Mouse (Mus musculus): Measurements from ENCODE around the gene Gm26657. TPM values are rescaled to one million over a fixed set of nuclear protein-coding genes. Genes with fewer than 3 reads are reported as not detected.

Gene Gm26657
- polyA plus RNA-seq, 1 experiment from 2014 or later, result not detected

DNA sequence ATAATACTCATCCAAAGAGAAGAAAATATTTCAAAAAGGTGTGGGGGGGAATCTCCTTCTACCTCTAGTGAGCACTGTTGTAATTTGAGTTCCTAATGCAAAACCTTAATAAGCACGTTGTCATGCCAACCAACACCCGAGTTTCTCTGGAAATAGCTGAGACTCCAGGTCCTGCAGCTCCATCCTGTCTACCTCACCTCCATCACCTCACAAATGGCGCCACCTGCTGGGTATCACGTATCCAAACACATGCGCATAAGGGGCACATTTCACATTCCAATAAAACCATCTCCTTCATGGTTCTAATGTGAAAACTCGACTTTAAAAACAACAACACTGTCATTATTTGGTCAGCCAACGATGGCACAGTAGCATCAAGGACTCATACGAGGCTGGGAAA lies 14.0 kb upstream of the Gm26657 start:
- H3K27me3 ChIP-seq, result no peaks in the 10 kb centered on the region
- H3K4me1 ChIP-seq (replicated peaks), result no peaks in the 10 kb centered on the region
- H3K9me3 ChIP-seq, result no peaks in the 10 kb centered on the region
- no peak overlapping the region for H3K4me3 ChIP-seq
- no peak overlapping the region for H3K4me2 ChIP-seq
- no peak for ATAC-seq (ENCODE audit: low FRiP score)
- WGBS, result 59% methylated on average over 8 of the region's 8 CpGs
- H3K27ac ChIP-seq, result no peak overlapping the region
- no peak overlapping the region for H3K9ac ChIP-seq
- no peaks in the 10 kb centered on the region for H3K36me3 ChIP-seq

DNA sequence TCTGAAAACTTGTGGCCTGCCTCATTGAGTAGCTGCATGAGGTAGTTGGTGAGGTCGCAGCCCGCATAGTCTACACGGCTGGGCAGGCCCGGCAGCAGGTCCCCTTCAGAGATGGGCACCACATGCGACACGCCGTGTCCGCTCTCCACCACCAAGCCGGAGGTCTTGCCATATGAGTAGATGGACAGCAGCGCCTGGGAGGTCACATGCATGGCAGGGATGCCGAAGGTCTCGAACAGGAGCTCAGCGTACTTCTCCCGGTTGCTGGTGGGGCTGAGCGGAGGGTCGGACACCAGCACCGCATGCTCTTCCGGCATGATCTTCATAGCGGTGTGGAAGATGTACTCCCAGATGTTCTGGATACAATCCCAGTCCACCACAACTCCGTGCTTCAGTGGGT lies 741 bp downstream of the Gm26657 start:
- H3K4me1 ChIP-seq (replicated peaks), result no peaks in the 10 kb centered on the region
- ATAC-seq (ENCODE audit: low FRiP score), result no peak
- 97% methylated on average over 20 of the region's 20 CpGs for WGBS
- peaks cover 18% of the 10 kb centered on the region for H3K36me3 ChIP-seq
- H3K27me3 ChIP-seq, result no peaks in the 10 kb centered on the region
- H3K27ac ChIP-seq, result no peak overlapping the region
- H3K9me3 ChIP-seq, result no peaks in the 10 kb centered on the region
- no peak overlapping the region for H3K4me3 ChIP-seq
- no peak overlapping the region for H3K4me2 ChIP-seq
- H3K9ac ChIP-seq, result no peak overlapping the region

DNA sequence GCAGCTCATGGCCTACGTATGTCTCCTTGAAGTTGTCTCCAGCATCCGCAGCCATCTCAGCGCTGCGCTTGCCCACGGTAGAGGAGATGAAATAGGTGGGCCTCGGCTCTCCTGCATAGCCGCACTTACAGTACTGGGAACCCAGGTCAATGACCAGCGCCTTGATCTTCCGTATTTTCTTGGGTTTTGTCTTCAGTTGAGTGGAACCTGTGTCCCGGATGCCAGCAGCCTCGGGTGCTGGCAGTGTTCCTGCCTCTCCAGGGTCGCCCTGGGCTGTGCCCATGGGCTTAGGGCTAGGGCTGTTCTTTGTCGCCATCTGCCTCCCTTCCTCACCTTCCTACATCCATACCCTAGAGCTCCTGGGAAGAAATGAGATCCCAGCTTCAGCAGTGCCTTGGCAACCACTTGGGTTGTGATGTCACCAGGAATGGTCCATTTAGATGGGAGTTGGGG lies 1.2 kb downstream of the Gm26657 start, which contains the start of gene Actl7b:
Gene Actl7b, minus strand, starts transcription at position 403 of the 453 bp plus-strand sequence.
- Histone ChIP-seq H3K27me3 (no peaks in the 10 kb centered on the region), H3K4me3 (no peak within 1 kb of the TSS), H3K27ac (no peak within 1 kb of the TSS), H3K9ac (no peak within 1 kb of the TSS), H3K4me2 (no peak within 1 kb of the TSS), H3K4me1 (replicated peaks) (no peaks in the 10 kb centered on the region), H3K36me3 (peaks cover 23% of the 10 kb centered on the region), H3K9me3 (no peaks in the 10 kb centered on the region)
- WGBS, result 95% methylated on average over 13 of the region's 13 CpGs
- ATAC-seq (ENCODE audit: low FRiP score), result no peak

DNA sequence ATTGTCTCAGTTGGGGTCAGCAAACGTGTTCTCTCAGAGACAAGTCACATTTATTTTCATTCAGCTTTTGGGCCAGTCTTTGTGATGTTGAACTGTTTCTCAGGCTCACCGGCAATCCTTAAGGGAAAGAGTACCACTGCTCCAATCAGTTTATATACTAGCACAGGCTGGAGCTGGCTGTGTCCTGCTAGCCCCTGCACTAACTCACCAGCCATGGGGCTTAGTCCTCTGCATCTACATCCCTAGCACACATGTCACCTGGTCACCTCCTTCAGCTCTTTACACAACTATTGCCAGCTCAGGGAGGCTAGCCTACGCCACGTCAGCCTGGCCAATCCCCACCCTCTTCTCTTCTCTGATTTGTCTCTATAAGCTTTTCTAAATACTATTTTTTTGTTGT lies 2.8 kb downstream of the Gm26657 start:
- ATAC-seq (ENCODE audit: low FRiP score), result no peak
- WGBS, result 88% methylated on average over 4 of the region's 4 CpGs

DNA sequence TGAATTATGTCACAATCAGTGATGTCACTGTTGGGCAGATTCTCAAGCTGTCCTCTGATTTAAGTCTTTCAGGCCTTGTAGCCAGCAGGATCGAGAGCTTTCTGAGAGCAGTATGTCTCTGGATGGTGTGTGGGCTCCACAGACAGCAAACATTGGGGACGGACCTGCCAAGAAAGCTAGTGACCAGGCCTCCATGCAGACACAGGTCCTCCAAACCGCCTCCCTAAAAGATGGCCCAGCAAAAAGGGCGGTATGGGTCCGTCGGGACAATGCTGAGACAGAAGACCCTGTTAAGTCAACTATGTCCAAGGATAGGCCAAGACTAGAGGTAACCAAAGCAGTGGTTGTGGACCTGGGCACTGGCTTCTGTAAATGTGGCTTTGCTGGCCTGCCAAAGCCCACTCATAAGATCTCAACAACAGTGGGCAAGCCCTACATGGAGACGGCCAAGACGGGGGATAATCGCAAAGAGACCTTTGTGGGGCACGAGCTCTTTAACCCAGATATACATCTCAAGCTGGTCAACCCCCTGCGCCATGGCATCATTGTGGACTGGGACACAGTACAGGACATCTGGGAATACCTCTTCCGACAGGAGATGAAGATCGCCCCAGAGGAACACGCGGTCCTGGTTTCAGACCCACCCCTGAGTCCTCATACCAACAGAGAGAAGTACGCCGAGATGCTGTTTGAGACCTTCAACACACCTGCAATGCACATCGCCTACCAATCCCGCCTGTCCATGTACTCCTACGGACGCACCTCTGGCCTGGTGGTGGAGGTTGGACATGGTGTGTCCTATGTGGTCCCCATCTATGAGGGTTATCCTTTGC lies 3.7 kb downstream of the Gm26657 start, which contains the start of gene Actl7a:
Gene Actl7a, plus strand, starts transcription at position 51 of the 833 bp plus-strand sequence.
- H3K4me1 ChIP-seq (replicated peaks), result no peaks in the 10 kb centered on the region
- H3K9ac ChIP-seq, result no peak within 1 kb of the TSS
- 95% methylated on average over 21 of the region's 21 CpGs for WGBS
- H3K9me3 ChIP-seq, result no peaks in the 10 kb centered on the region
- no peak for ATAC-seq (ENCODE audit: low FRiP score)
- no peak within 1 kb of the TSS for H3K27ac ChIP-seq
- H3K27me3 ChIP-seq, result no peaks in the 10 kb centered on the region
- peaks cover 46% of the 10 kb centered on the region for H3K36me3 ChIP-seq
- no peak within 1 kb of the TSS for H3K4me2 ChIP-seq
- no peak within 1 kb of the TSS for H3K4me3 ChIP-seq

More for the DNA sequence above, 2.8 kb downstream of the Gm26657 start:
- no peak overlapping the region for H3K4me3 ChIP-seq
- H3K36me3 ChIP-seq, result peaks cover 38% of the 10 kb centered on the region
- H3K9me3 ChIP-seq, result no peaks in the 10 kb centered on the region
- H3K4me2 ChIP-seq, result no peak overlapping the region
- H3K27me3 ChIP-seq, result no peaks in the 10 kb centered on the region
- H3K4me1 ChIP-seq (replicated peaks), result no peaks in the 10 kb centered on the region
- H3K9ac ChIP-seq, result no peak overlapping the region
- no peak overlapping the region for H3K27ac ChIP-seq

DNA sequence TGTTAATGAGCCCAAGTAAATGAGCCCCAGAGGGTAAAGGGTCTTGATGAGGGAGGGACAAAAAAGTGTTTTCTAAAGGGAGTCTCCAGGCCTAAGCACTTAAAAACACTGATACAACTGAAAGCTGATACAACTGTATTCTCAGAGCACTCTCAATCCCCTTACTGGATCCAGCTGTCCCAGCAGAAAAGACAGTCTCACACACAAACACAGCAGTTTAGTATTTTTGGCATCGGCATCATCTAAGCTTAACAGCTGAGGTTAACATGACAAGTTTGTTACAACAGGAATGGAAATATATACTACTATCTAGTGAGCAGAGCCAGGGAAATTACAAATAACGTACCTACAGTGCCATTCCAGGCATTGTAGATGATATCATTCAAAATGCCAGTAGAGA lies 6.5 kb downstream of the Gm26657 start:
- WGBS, result 96% methylated on average over 2 of the region's 2 CpGs
- no peaks in the 10 kb centered on the region for H3K4me1 ChIP-seq (replicated peaks)
- H3K27me3 ChIP-seq, result no peaks in the 10 kb centered on the region
- no peak overlapping the region for H3K27ac ChIP-seq
- no peak overlapping the region for H3K4me3 ChIP-seq
- no peak for ATAC-seq (ENCODE audit: low FRiP score)
- H3K36me3 ChIP-seq, result peaks cover 71% of the 10 kb centered on the region
- H3K9ac ChIP-seq, result no peak overlapping the region
- H3K4me2 ChIP-seq, result no peak overlapping the region
- H3K9me3 ChIP-seq, result no peaks in the 10 kb centered on the region

DNA sequence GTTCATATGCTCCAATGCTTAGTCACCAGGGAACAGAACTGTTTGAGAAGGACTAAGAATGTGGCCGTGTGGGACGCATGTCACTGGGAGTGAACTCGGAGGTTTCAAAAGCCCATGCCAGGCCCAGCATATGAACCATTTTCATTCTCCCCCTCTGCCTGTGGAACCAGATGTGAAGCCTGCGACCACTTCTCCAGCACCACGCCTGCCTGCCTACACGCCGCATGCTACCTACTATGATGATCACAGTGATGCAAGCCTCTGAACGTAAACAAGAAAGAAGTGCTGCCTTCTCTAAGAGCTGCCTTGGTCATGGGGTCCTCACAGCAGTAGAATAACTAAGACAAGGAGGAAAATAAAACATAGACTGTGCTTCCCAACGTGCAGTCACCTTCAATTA lies 7.6 kb downstream of the Gm26657 start:
- no peak for ATAC-seq (ENCODE audit: low FRiP score)
- no peak overlapping the region for H3K27ac ChIP-seq
- H3K4me3 ChIP-seq, result no peak overlapping the region
- H3K36me3 ChIP-seq, result peaks cover 80% of the 10 kb centered on the region
- H3K9me3 ChIP-seq, result no peaks in the 10 kb centered on the region
- 97% methylated on average over 9 of the region's 9 CpGs for WGBS
- no peak overlapping the region for H3K9ac ChIP-seq
- H3K27me3 ChIP-seq, result no peaks in the 10 kb centered on the region
- H3K4me1 ChIP-seq (replicated peaks), result no peaks in the 10 kb centered on the region
- H3K4me2 ChIP-seq, result no peak overlapping the region

DNA sequence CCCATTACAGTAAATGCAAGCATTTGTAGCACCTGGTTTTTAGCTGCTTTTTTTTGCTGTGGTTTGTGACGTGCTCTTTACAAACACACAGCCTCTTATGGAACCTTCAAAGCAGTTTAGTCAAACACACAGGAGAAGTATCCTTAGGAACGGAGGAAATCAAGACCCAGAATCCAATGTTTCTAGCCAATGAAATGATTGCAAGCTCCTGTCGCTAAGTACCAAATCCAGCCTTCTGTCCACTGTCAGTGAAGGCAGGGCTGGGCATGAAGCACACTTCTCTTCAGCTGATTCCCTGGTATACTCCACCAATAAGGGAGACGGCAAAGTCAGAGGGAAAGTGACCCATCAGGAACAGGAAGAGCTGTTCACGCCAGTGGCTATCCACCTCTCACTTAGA lies 16.2 kb downstream of the Gm26657 start:
- no peaks in the 10 kb centered on the region for H3K27me3 ChIP-seq
- H3K9me3 ChIP-seq, result no peaks in the 10 kb centered on the region
- WGBS, result 95% methylated on average over 5 of the region's 5 CpGs
- no peak overlapping the region for H3K4me3 ChIP-seq
- H3K27ac ChIP-seq, result no peak overlapping the region
- H3K4me1 ChIP-seq (replicated peaks), result no peaks in the 10 kb centered on the region
- H3K4me2 ChIP-seq, result no peak overlapping the region
- no peak overlapping the region for H3K9ac ChIP-seq
- no peak for ATAC-seq (ENCODE audit: low FRiP score)
- peaks cover 93% of the 10 kb centered on the region for H3K36me3 ChIP-seq

DNA sequence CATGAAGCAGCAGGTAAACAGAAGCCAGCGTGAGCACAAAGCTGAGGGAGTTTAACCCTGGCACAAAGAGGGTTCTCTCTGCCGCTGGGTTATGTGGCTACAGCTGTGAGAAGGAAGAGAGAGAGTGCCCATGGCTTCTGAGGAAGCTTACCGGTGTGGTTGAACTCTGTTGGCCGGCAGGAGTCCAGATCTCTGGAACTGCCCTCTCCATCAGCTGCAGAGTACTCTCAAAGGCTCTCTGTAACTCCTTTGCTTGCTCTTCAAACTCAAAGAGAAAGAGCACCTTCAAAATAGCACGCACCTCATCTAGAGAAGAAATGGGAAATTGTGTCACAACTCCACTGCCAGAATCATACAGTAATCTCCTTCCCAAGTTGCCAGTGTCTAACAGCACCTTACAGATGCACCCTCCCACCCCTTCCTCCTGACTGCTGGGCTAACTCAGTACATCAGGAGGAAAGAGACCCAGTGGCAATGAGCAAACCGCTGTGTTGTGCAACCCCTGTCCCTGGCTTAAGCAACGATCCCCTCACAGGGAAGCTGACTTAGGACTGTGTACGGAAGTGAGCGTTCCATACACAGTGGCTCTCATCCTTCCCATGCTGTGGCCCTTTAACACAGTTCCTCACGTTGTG lies 17.2 kb downstream of the Gm26657 start:
- Histone ChIP-seq H3K27ac (no peak overlapping the region), H3K36me3 (peaks cover 90% of the 10 kb centered on the region), H3K9me3 (no peaks in the 10 kb centered on the region), H3K4me1 (replicated peaks) (no peaks in the 10 kb centered on the region), H3K4me3 (no peak overlapping the region), H3K4me2 (no peak overlapping the region), H3K27me3 (no peaks in the 10 kb centered on the region), H3K9ac (no peak overlapping the region)
- 91% methylated on average over 10 of the region's 10 CpGs for WGBS
- no peak for ATAC-seq (ENCODE audit: low FRiP score)

DNA sequence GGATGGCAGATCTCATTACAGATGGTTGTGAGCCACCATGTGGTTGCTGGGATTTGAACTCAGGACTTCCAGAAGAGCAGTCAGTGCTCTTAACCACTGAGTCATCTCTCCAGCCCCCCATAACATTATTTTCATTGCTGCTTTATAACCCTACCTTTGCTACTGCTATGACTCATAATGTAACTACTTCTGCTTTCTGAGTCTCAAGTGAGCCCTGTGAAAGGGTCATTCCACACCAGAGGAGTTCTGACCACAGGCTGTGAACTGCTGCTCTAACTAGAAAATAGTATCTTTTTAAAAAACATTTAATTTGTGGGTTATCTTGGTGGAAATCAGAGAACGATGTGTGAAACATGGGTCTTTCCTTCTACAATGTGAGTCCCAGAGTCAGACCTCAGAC lies 17.8 kb downstream of the Gm26657 start:
- Histone ChIP-seq H3K36me3 (peaks cover 95% of the 10 kb centered on the region), H3K27me3 (no peaks in the 10 kb centered on the region), H3K4me1 (replicated peaks) (no peaks in the 10 kb centered on the region), H3K27ac (no peak overlapping the region), H3K9me3 (no peaks in the 10 kb centered on the region), H3K9ac (no peak overlapping the region), H3K4me2 (no peak overlapping the region), H3K4me3 (no peak overlapping the region)
- 100% methylated on average over 1 of the region's 1 CpGs for WGBS
- ATAC-seq (ENCODE audit: low FRiP score), result no peak

DNA sequence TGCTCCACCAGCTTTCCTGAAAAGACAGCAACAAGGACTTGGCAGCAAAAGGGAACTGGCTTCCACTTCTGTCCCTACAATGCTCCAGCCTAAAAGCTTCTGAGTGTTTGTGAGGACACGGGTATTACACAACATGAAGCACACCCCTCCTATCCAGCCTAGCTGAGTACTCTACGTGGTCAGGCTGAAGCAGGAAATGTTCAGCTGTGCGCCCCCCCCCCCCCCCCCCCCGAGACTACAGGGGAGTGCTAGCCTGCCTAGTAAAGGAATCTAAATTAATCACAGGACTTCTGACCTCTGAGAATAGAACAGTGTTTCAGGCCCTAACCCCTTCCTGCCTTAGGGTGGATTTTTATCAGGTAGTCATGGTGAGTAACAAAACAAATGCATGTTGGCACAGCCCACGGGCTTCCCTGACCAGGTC lies 28.0 kb downstream of the Gm26657 start:
- H3K9me3 ChIP-seq, result no peaks in the 10 kb centered on the region
- no peak overlapping the region for H3K9ac ChIP-seq
- no peaks in the 10 kb centered on the region for H3K27me3 ChIP-seq
- H3K4me3 ChIP-seq, result no peak overlapping the region
- H3K4me2 ChIP-seq, result no peak overlapping the region
- H3K36me3 ChIP-seq, result peaks cover 89% of the 10 kb centered on the region
- H3K27ac ChIP-seq, result no peak overlapping the region
- no peak for ATAC-seq (ENCODE audit: low FRiP score)
- H3K4me1 ChIP-seq (replicated peaks), result no peaks in the 10 kb centered on the region
- 82% methylated on average over 4 of the region's 5 CpGs for WGBS

DNA sequence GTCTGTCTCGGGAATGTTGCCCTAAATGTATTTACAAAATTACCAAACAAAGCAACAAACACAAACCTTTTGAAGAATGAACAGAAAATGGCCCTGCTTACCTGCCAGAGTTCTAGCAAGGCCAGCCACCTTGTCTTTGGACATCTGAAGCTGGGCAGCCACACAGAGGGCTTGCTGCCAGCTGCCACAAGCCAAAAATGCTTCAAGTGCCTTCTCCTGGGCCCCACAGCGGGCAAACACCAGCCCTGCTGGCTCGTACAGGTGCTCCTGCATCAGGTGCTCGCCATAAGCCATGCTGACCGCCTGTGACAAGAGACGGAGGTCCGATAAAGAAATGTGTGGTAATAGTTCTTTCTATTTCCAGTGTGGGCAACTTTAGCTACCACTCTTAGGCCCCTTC lies 29.0 kb downstream of the Gm26657 start:
- no peaks in the 10 kb centered on the region for H3K9me3 ChIP-seq
- no peak for ATAC-seq (ENCODE audit: low FRiP score)
- H3K36me3 ChIP-seq, result peaks cover 94% of the 10 kb centered on the region
- H3K4me2 ChIP-seq, result no peak overlapping the region
- no peaks in the 10 kb centered on the region for H3K4me1 ChIP-seq (replicated peaks)
- H3K9ac ChIP-seq, result no peak overlapping the region
- no peaks in the 10 kb centered on the region for H3K27me3 ChIP-seq
- no peak overlapping the region for H3K4me3 ChIP-seq
- no peak overlapping the region for H3K27ac ChIP-seq
- WGBS, result 95% methylated on average over 7 of the region's 7 CpGs

DNA sequence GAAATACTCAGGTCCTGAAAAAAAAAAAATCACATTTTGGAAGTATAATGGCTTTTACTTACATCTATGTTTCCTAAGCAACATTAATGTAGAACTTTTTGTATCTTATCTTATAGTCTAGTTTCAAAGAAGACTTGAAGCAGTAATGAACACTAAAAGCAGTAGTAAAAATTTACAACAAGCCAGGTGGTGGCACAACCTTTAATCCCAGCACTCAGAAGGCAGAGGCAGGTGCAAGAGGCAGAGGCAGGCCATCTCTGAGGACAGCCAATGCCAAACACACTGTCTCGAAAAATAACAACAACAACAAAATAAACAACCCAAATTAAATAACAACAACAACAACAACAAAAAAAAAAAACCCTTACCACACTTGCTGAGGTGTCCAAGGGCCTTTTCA lies 31.2 kb downstream of the Gm26657 start:
- no peak for ATAC-seq (ENCODE audit: low FRiP score)
- H3K4me3 ChIP-seq, result no peak overlapping the region
- no peak overlapping the region for H3K9ac ChIP-seq
- no peaks in the 10 kb centered on the region for H3K4me1 ChIP-seq (replicated peaks)
- H3K9me3 ChIP-seq, result no peaks in the 10 kb centered on the region
- 81% methylated on average over 1 of the region's 1 CpGs for WGBS
- no peak overlapping the region for H3K4me2 ChIP-seq
- no peaks in the 10 kb centered on the region for H3K27me3 ChIP-seq
- peaks cover 88% of the 10 kb centered on the region for H3K36me3 ChIP-seq
- no peak overlapping the region for H3K27ac ChIP-seq

All from hindbrain, embryonic 13.5 days (tissue).